Mouse (Mus musculus): Measurements from ENCODE around the gene Rims4. TPM values are rescaled to one million over a fixed set of nuclear protein-coding genes. Genes with fewer than 3 reads are reported as not detected.
A peak's percentile ranks its signal among the peaks of the same experiment; 100 is the strongest.

Gene Rims4
- total and polyA plus RNA-seq, 3 experiments, result not detected

GRCm38 (mm10) chr2:163944511-163944910, 26.0 kb upstream of the Rims4 start:
- Histone ChIP-seq H3K27me3 (ENCODE audit: control insufficient read depth in 1 of 2, insufficient read depth in 2 of 2, low read length in 2 of 2) (peaks cover 4 to 15% of the 10 kb centered on the region in 2 experiments; a peak in 3 of 4 replicates), H3K9me3 (replicated peaks; ENCODE audit: insufficient read depth, low read length) (no peaks in the 10 kb centered on the region), H3K9ac (ENCODE audit: control insufficient read depth, low read depth, low read length, poor library complexity, severe bottlenecking) (no peak overlapping the region), H3K27ac (ENCODE audit: control insufficient read depth, low read depth, low read length) (no peak overlapping the region), H3K4me1 (ENCODE audit: control insufficient read depth in 1 of 2, insufficient read depth in 2 of 2, low read length in 2 of 2) (no peaks in the 10 kb centered on the region), H3K4me3 (ENCODE audit: control insufficient read depth in 1 of 2, insufficient read depth in 1 of 2, low read depth in 2 of 2, low read length in 2 of 2) (no peak overlapping the region), H3K36me3 (ENCODE audit: control insufficient read depth in 1 of 2, insufficient read depth in 2 of 2, low read length in 2 of 2) (no peaks in the 10 kb centered on the region), H3K79me2 (ENCODE audit: control insufficient read depth, insufficient read depth, low read length, poor library complexity) (no peaks in the 10 kb centered on the region)
- TF ChIP-seq ETS1 (IDR thresholded peaks at IDR 0.05; ENCODE audit: low read depth, low read length), result no peak
- TF ChIP-seq GABPA (IDR thresholded peaks at IDR 0.05; ENCODE audit: low read depth, low read length), result no peak
- TF ChIP-seq CHD1 (IDR thresholded peaks at IDR 0.05; ENCODE audit: low read depth, low read length), result no peak
- TF ChIP-seq MEF2A (IDR thresholded peaks at IDR 0.05; ENCODE audit: extremely low read depth, insufficient replicate concordance, low read depth, low read length, poor library complexity, severe bottlenecking), result no peak
- TF ChIP-seq MAFK (IDR thresholded peaks at IDR 0.05; ENCODE audit: borderline replicate concordance, low read depth, low read length), result no peak
- DNase-seq (ENCODE audit: low read depth, low spot score), result no peak

- Histone ChIP-seq H3K36me3 (ENCODE audit: control insufficient read depth in 1 of 2, insufficient read depth in 2 of 2, low read length in 2 of 2) (no peaks in the 10 kb centered on the region), H3K9me3 (replicated peaks; ENCODE audit: insufficient read depth, low read length) (no peaks in the 10 kb centered on the region), H3K27ac (ENCODE audit: control insufficient read depth, low read depth, low read length) (no peak overlapping the region), H3K27me3 (ENCODE audit: control insufficient read depth in 1 of 2, insufficient read depth in 2 of 2, low read length in 2 of 2) (peaks cover 5 to 15% of the 10 kb centered on the region in 2 experiments; a peak in 3 of 4 replicates), H3K4me3 (ENCODE audit: control insufficient read depth in 1 of 2, insufficient read depth in 1 of 2, low read depth in 2 of 2, low read length in 2 of 2) (no peak overlapping the region), H3K9ac (ENCODE audit: control insufficient read depth, low read depth, low read length, poor library complexity, severe bottlenecking) (no peak overlapping the region), H3K4me1 (ENCODE audit: control insufficient read depth in 1 of 2, insufficient read depth in 2 of 2, low read length in 2 of 2) (no peaks in the 10 kb centered on the region), H3K79me2 (ENCODE audit: control insufficient read depth, insufficient read depth, low read length, poor library complexity) (no peaks in the 10 kb centered on the region)
- DNase-seq (ENCODE audit: low read depth, low spot score), result no peak
- TF ChIP-seq MYB (IDR thresholded peaks at IDR 0.05; ENCODE audit: low read depth, low read length), result no peak
- TF ChIP-seq MAX (IDR thresholded peaks at IDR 0.05; ENCODE audit: low read length), result no peak
- TF ChIP-seq HCFC1 (IDR thresholded peaks at IDR 0.05; ENCODE audit: low read depth, low read length), result no peak
Measured at GRCm38 (mm10) chr2:163943056-163943455, 24.6 kb upstream of the Rims4 start.

GRCm38 (mm10) chr2:163939522-163939921, 21.0 kb upstream of the Rims4 start:
- no peaks in the 10 kb centered on the region; a peak in 1 of 4 replicates for H3K36me3 ChIP-seq (ENCODE audit: control insufficient read depth in 1 of 2, insufficient read depth in 2 of 2, low read length in 2 of 2)
- peak; percentile 14 for DNase-seq (ENCODE audit: low read depth, low spot score)
- H3K27ac ChIP-seq (ENCODE audit: control insufficient read depth, low read depth, low read length), result no peak overlapping the region
- H3K79me2 ChIP-seq (ENCODE audit: control insufficient read depth, insufficient read depth, low read length, poor library complexity), result no peaks in the 10 kb centered on the region
- peaks cover 6 to 10% of the 10 kb centered on the region in 2 experiments for H3K27me3 ChIP-seq (ENCODE audit: control insufficient read depth in 1 of 2, insufficient read depth in 2 of 2, low read length in 2 of 2)
- H3K4me1 ChIP-seq (ENCODE audit: control insufficient read depth in 1 of 2, insufficient read depth in 2 of 2, low read length in 2 of 2), result no peaks in the 10 kb centered on the region
- no peak for TF ChIP-seq MYC (IDR thresholded peaks at IDR 0.05; ENCODE audit: low read depth, low read length)
- no peak for TF ChIP-seq NELFE (IDR thresholded peaks at IDR 0.05; ENCODE audit: low read depth, low read length)
- TF ChIP-seq SMC3 (IDR thresholded peaks at IDR 0.05; ENCODE audit: low read depth, low read length), result no peak
- no peak for TF ChIP-seq RCOR1 (IDR thresholded peaks at IDR 0.05; ENCODE audit: low read depth, low read length)
- TF ChIP-seq SIN3A (IDR thresholded peaks at IDR 0.05; ENCODE audit: low read length), result no peak
- TF ChIP-seq ELF1 (IDR thresholded peaks at IDR 0.05; ENCODE audit: low read depth, low read length), result no peak
- TF ChIP-seq CHD2 (IDR thresholded peaks at IDR 0.05; ENCODE audit: low read length), result no peak
- TF ChIP-seq ZMIZ1 (IDR thresholded peaks at IDR 0.05; ENCODE audit: low read depth, low read length), result no peak
- TF ChIP-seq ZNF384 (IDR thresholded peaks at IDR 0.05; ENCODE audit: low read depth, low read length), result no peak
- no peak for TF ChIP-seq KAT2A (conservative IDR thresholded peaks at IDR 0.05; ENCODE audit: low read depth, low read length)
- no peaks in the 10 kb centered on the region for H3K9me3 ChIP-seq (replicated peaks; ENCODE audit: insufficient read depth, low read length)
- H3K4me3 ChIP-seq (ENCODE audit: control insufficient read depth in 1 of 2, insufficient read depth in 1 of 2, low read depth in 2 of 2, low read length in 2 of 2), result no peak overlapping the region
- H3K9ac ChIP-seq (ENCODE audit: control insufficient read depth, low read depth, low read length, poor library complexity, severe bottlenecking), result no peak overlapping the region
